Mouse (Mus musculus): ENCODE results near the gene Flot1.

Flot1 gene

DNA sequence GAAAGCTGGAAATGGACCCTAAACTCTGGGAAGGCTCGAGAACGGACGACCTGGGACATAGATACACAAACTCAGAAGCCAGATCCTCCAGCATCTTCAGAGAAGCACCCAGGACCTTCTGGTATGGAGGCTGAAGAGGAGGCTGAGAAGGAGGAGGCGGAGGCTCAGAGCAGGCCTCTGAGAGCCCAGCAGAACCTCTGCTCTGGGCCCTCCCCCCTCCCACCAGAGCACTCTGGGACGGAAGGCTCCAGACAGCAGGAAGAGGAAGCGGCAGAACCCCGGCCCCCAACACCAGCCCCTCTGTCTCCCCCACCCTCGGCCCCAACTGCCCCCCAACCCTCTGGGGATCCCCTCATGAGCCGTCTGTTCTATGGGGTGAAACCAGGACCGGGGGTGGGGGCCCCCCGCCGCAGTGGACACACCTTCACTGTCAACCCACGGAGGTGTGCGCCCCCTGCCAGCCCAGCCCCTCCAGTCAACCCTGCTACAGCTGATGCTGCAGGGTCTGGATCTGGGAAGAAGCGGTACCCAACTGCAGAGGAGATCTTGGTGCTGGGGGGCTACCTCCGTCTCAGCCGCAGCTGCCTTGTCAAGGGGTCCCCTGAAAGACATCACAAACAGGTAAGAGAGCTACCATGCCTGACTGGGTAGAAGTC, 45.3 kb downstream of the Flot1 start:
- peak; percentile 43 to 68 for DNase-seq

DNA sequence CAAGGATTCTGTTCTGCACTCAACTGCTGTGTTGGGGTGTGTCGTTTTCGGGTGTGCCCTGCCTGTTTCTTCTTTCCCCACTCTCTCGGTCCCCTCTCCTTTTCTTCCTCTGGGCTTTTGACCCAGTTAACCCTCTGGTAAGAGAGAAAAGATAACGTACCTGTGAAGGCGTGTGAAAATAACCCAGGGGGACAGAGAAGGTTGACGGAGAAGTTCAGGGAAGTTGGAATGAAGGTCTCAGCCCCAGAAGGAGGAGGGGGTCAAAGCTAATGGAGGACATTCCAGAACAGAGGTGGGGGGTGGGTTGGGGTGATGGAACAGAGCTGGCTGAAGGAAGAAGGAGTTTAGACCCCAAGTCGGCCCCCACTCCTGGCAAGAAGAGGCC, 45.9 kb downstream of the Flot1 start:
- DNase-seq: no peak

DNA sequence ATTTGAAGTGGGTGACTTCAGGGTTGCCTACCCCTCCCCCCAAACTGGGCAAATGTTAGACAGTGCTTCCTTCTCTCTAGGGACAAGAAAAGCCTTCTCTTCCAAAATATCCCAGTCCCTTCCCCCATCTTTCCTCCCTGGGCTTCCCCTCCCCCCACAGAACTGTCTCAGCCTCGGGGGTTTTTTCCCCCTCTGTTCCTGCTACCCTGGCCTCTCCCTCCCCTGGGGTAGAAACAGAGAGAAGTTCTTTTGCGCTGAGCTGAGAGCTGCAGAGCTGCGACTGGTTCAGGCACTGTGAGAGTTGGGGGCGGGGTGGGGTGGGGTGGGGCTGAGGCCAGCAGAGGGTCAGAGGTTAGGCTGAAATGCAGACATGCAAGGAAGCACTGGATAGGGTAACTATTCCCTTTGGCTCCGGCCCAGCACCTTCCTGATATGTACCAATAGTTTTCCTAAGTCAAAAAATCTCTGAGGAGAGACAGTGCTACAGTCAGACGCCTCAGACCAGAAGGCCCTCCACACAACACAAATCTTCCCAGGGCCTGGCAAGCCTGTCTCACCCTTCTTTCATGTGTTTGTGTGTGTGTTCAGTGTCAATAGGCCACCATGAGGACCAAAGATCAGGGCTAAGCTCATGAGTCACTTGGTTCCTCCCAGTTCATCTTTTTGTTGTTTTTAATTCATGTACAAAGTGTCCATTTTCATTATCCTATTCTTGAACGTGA, 46.5 kb downstream of the Flot1 start:
- peak; percentile 70 to 76 for DNase-seq

DNA sequence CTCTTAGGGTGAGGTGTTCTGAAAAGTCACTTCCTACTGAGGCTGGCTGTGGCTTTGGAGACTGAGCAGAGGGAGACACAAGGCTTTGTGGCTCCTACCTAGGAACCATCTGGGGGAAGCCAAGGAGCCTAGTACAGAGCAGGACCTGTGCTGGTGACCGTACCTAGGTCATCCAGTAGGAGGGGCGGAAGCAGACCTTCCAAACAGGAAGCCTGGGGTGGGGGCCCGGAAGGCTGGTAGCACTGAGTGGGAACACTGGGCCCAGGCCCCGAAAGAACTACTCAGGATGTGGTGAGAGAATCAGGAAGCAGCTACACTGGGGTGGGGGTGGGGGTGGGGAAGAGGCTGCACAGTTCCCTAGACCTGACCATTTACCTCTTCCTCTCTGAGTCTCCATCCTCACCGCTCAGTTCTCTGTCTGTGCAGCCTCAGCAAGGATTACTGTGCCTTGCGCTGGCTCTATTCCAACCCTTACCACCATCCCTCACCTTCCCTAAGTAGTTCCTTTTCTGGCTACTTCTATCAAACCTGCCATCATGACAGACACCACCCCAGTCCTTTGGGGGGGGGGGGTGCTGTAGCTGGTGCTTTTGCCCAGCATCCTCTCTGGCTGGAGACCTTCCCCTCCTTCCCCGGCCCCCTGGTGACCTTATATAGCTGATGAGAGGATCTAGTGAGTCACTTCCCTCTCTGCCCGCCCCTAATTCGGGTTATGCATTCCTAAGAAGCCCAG, 47.3 kb downstream of the Flot1 start:
- peak; percentile 69 to 89 for DNase-seq

DNA sequence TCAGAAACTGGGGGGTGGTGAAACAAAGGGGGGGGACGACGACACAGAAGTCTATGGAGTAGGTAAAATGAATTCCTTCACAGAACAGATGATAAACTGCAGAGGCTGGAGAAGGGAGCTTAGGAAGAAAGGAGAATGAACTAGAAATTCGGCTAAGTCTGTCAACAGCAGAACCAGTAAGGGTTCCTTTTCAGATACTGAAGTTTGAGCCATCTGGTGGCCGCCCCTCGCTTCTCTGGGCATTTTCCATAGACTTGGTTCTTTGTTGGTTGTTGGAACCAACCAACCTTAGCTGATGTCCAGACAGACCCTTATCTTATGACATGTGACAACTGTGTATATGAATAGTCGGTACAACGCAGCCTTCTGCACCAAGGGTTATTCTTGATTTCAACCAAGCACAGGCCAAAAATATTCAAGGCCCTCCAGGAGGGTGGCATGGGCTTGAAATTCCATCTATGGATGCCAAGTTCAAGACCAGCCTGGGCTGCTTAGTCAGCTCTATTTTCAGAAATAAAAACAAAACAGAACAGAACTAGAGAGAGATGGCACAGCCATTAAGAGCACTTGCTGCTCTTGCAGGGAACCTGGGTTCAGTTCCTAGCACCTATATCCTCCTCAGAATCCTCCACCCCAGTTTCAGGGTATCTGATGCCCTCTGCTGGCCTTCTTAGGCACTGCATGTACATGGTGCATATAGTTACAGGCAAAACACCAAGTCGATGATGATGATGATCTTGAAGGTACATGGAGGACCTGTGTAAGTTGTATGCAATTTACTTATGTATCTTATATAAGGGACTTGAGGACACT, 48.1 kb downstream of the Flot1 start:
- DNase-seq: peak in 1 of 2 experiments; percentile 41

DNA sequence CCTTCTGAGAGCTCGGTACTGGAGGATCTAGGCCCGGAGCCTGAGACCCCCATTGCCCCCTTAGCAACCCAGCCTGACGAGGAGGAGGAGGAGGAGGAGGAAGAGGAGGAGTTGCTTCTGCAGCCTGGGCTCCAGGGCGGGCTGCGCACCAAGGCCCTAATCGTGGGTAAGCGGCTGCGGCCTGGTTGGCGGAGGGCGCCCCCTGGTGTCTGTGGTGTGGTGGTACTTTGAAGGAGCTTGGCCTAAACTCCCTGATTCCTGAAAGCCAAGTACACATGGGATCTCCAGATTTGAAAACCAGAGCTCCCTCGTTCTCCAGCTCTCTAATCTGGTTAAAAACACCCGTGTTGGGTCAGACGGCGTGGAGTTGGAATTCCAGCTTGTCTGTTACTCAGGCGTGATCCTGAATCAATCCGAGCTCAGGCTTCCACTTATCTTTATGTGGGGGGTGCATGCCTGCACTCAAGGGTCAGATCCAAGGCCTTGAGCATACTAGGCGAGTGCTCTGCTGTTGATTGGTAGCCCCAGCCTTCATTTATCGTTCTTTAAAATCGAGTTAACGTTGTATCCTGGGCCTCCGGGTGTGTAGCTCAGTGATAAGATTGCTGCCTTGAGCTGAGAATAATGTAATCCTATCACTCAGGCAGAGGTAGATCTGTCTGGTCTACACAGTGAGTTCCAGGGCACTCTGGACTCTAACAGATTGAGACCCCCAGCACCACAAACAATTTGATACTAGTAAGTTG, 50.9 kb downstream of the Flot1 start:
- peak; percentile 88 to 89 for DNase-seq

DNA sequence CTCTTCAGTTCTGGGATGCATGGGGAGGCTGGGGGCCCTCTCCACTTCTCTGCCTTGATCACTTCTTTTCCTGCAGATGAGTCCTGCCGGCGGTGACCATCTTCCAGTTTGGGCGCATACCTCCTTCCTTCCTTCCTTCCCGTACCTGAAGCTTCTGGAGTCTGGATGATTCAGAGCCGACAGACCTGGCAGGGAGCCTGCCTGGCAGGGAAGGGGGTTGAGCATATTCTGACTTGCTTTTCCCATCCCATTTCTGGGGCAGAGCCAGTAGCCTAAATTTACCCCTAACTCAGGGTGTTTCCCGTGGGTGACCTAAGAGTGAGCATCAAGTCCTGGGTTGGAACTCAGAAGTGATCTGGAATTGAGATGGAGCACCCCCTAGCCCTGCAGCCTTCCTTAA, 51.7 kb downstream of the Flot1 start:
- peak; percentile 57 to 68 for DNase-seq

DNA sequence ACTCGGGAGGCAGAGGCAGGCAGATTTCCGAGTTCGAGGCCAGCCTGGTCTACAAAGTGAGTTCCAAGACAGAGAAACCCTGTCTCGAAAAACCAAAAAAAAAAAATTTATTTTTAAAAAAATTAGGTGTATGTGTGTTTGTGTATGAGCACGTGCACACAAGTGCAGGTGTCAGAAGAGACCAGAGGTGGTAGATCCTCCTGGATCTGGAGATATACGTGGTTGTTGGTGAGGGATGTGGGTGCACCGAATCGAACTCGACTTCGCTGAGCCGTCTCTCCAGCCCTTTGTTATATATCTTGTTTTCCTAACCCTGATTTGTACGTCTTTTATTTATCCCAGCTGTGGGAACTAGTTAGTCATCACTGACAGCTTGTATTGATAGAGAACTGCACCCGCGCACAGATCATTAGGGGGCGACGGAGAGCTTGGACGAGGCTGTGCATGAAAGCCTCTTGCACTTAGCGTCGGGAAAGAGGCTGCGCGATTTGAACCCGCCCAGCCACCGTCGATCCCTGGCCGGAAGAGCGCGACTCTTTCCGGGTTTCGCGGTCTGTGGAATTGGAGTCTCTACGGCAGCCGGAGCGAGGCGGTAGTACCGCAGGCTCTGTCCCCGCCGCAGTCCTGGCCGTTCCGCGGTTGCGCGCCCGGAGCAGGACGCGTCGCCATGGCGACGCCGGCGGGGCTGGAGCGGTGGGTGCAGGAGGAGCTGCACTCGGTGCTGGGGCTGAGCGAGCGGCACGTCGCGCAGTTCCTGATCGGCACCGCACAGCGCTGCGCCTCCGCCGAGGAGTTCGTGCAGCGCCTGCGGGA, 56.4 kb downstream of the Flot1 start, which contains the start of gene Dhx16:
Dhx16 (plus strand) TSS at position 575 of the 813 bp plus-strand sequence.
- DNase-seq: peak; percentile 97 to 98

Measured in kidney, postnatal 25 days (tissue).